Mouse (Mus musculus) heart, adult 2 months (tissue): ENCODE data around the gene Rtca.

Experiments used
- CTCF ChIP-seq: fragments of 200-600 bp; IDR thresholded peaks from 2 replicates; pipeline ENCODE4 v1.8.1; 2022; ENCODE audit warnings: antibody characterized with exemption, mild to moderate bottlenecking, moderate library complexity
- EP300 ChIP-seq: fragments of 200-500 bp; IDR thresholded peaks from 2 replicates; pipeline ENCODE4 v1.6.1; 2011; ENCODE audit warnings: low read depth, low read length, control low read depth; ENCODE audit not compliant: insufficient read depth

GRCm38 (mm10) chr3:116454529-116454928 lies 53.5 kb downstream of the Rtca start:
- TF ChIP-seq EP300, result no peak
- no peak for TF ChIP-seq CTCF
